Mouse (Mus musculus) skeletal muscle tissue, adult 2 months (tissue): ENCODE data around the gene Srpk1.
"Not testable (repeated sequence)": the region's sequence is repeated elsewhere in the genome, so short reads cannot be mapped to it uniquely, and the experiment has no call there.

Experiments
- DNase-seq: peaks from one replicate; pipeline ENCODE4 v3.0.0-alpha.2; 2012; ENCODE audit warnings: low read depth, low spot score

Gene Srpk1

GRCm38 (mm10) chr17:28556635-28557396 is 65.7 kb downstream of the Srpk1 start:
- DNase-seq, result no peak

DNA sequence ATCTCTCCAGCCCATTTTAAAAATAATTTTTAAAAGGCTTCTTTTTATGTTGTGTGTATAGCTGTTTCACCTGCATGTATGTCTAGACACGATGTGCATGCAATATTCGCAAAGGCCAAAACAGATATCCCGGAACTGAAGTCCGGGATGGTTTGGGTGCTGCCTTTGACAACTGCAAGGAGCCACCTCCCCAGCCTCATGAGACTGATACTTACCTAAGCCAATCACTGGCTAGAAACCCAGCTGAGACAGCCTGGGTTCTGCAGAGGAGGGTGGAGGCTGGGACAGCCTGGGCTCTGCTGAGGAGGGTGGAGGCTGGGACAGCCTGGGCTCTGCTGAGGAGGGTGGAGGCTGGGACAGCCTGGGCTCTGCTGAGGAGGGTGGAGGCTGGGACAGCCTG is 68.5 kb downstream of the Srpk1 start:
- not testable (repeated sequence) for DNase-seq

DNA sequence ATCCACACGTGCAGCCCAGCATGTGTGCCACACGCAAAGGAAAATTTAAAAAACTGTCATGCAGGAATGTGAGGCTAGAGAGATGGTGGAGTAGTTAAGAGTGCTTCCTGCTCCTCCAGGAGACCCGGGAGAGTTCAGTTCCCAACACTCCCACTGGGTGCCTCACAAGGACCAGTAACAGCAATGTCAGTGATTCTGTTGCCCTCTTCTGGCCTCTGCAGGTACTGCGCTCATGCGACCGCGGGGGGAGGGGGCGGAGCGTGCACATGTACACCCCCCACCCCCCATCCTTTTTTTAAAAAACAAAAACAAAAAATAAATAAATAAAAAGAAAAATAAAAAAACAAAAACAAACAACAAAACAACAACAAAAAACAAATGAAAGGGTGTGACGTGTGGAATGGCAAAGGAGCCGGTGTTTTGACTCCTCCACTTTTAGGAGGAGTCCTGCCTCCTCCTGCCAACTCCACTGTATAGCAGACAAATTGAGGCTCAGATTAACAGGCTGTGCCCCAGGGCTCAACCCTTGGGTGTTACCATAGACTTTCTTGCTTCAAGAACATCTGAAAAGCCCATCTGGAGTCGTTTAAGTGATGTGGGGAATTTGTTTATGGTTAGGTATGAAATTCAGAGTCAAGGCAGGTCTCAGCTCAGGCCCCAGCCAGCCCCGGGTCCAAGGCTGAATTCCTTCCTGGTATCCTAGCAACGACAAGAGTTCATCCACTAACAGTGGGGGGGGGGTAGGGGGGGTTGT is 69.3 kb downstream of the Srpk1 start:
- peak; percentile 10 for DNase-seq

DNA sequence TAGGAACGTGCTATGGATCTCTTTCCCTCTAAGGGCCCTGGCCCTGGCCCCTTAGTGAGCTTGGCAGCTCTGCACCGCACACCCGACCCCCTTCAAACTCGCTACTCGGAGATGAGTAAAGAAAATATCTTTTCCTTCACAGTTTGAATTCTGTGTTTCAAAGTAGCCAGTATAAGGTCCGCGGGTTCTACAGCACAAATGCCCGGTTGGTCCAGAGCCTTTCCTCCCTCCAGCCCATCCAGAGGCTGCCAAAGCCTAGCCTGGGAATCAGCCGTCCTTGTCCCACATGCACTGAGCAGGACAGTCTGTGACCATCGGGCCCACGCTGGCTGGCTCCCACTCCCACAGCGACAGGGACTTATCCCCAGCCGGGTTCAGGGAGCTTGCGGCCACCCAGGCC is 73.4 kb downstream of the Srpk1 start, which contains the start of gene Clpsl2:
TSS of gene Clpsl2 (plus strand) at position 301 of the 400 bp plus-strand sequence.
- DNase-seq, result no peak

GRCm38 (mm10) chr17:28548550-28548949 is 74.0 kb downstream of the Srpk1 start:
- DNase-seq, result no peak

GRCm38 (mm10) chr17:28546925-28547324 is 75.6 kb downstream of the Srpk1 start:
- DNase-seq, result no peak

DNA sequence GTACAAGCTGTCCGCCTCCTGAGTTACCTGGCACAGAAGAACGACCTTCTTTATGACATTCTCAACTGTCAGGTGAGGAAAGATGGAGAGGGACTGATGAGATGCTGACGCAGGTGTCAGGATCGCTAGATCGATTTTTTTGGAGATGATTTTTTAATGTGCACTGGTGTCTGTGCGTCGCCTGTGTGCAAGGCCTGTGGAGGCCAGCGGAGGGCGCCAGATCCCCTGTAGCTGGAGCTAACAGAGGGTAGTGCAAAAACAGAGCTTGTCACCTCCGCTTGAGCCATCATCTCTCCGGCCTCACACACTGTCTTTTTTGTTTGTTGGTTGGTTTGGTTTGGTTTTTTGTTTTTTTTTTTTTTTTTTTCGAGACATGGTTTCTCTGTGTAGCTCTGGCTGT is 84.6 kb downstream of the Srpk1 start:
- DNase-seq, result no peak
